Mouse (Mus musculus) kidney, postnatal 0 days (tissue): Measurements from ENCODE around the gene Gm17783. TPM values are rescaled to one million over a fixed set of nuclear protein-coding genes. Genes with fewer than 3 reads are reported as not detected.

Source experiments
- ATAC-seq: fragments of 200-750 bp; cut with Nextera tagmentation; replicated peaks from 2 replicates; pipeline ENCODE4 v1.8.0; 2017; ENCODE audit warnings: low read depth, moderate number of reproducible peaks, moderate TSS enrichment, moderate library complexity; ENCODE audit not compliant: low FRiP score
- DNase-seq: peaks from one replicate; pipeline ENCODE4 v3.0.0-alpha.2; 2016; ENCODE audit warnings: low spot score
- H3K27ac ChIP-seq: fragments of 300-500 bp; sonication (generic); 2 replicates; pipeline ENCODE4 v1.5.1; 2014; ENCODE audit warnings: mild to moderate bottlenecking
- H3K27me3 ChIP-seq: fragments of 300-500 bp; sonication (generic); 2 replicates; pipeline ENCODE4 v1.6.1; 2014; ENCODE audit warnings: low read length, mixed read lengths; ENCODE audit not compliant: insufficient read depth
- H3K36me3 ChIP-seq: fragments of 300-500 bp; sonication (generic); 2 replicates; pipeline ENCODE4 v1.6.1; 2014; ENCODE audit warnings: low read length, mixed read lengths; ENCODE audit not compliant: insufficient read depth
- H3K4me1 ChIP-seq: fragments of 300-500 bp; sonication (generic); replicated peaks from 2 replicates; pipeline ENCODE4 v1.6.1; 2014; ENCODE audit warnings: antibody characterized with exemption, low read length, mixed read lengths; ENCODE audit not compliant: insufficient read depth
- H3K4me2 ChIP-seq: fragments of 300-500 bp; sonication (generic); 2 replicates; pipeline ENCODE4 v1.6.1; 2014; ENCODE audit warnings: mild to moderate bottlenecking, low read length, moderate library complexity, mixed read lengths
- H3K4me3 ChIP-seq: fragments of 300-500 bp; sonication (generic); replicated peaks from 2 replicates; pipeline ENCODE4 v1.5.1; 2014; ENCODE audit warnings: low read depth, low read length
- H3K9ac ChIP-seq: fragments of 300-500 bp; sonication (generic); 2 replicates; pipeline ENCODE4 v1.6.1; 2014; ENCODE audit warnings: low read depth, low read length
- H3K9me3 ChIP-seq: fragments of 300-500 bp; sonication (generic); replicated peaks from 2 replicates; pipeline ENCODE4 v1.6.1; 2016; ENCODE audit warnings: low read length, inconsistent platforms, mixed read lengths
- CTCF ChIP-seq: IDR thresholded peaks from 2 replicates; pipeline ENCODE4 v1.5.1; 2016; ENCODE audit warnings: antibody characterized with exemption, low read depth, mild to moderate bottlenecking, moderate library complexity
- WGBS: fragments of 180-500 bp; shearing (Covaris S2); extraction: QIAGEN DNeasy Blood & Tissue Kit; methylation state at CpG from one replicate; pipeline ENCODE4 v1.1.7; 2014; 5-methylcytosine and 5-hydroxymethylcytosine counted together
- polyA plus RNA-seq: library from polyadenylated mRNA; unstranded; fragments of >200 nt; fragmentation: Nextera tagmentation; extraction: Ambion mirVana; gene quantifications from 2 replicates; pipeline ENCODE4 v1.2.1, GENCODE M21; 2015

The Gm17783 gene
- 2.2 and 2.7 TPM in 2 replicates for polyA plus RNA-seq

DNA sequence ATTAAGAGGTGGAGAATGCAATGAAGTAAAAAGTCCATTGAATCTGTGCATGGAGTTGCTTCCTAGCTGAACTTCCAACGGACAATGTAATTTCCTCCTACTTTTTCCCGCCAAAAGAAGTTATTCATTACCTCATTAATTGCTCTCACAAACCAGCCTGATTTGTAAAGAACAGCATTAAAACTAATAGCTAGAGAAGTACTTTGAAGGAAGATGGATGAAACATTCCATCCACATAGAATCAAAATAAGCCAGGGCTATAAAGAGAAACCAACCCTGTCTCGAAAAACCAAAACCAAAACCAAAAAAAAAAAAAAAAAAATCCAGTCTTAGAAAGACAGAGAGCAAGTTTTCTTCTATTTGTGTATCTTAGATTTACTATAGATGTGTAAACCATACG lies at the start of gene Gm17783:
Gene Gm17783, minus strand, starts transcription at position 101 of the 400 bp plus-strand sequence.
- WGBS, result 51% methylated on average over 4 of the region's 4 CpGs
- Histone ChIP-seq H3K9ac (no peak within 1 kb of the TSS), H3K4me1 (no peaks in the 10 kb centered on the region), H3K27me3 (no peaks in the 10 kb centered on the region), H3K36me3 (no peaks in the 10 kb centered on the region), H3K27ac (no peak within 1 kb of the TSS), H3K4me3 (no peak within 1 kb of the TSS), H3K4me2 (no peak within 1 kb of the TSS), H3K9me3 (no peaks in the 10 kb centered on the region)
- no peak for DNase-seq
- ATAC-seq, result no peak
- no peak for TF ChIP-seq CTCF

DNA sequence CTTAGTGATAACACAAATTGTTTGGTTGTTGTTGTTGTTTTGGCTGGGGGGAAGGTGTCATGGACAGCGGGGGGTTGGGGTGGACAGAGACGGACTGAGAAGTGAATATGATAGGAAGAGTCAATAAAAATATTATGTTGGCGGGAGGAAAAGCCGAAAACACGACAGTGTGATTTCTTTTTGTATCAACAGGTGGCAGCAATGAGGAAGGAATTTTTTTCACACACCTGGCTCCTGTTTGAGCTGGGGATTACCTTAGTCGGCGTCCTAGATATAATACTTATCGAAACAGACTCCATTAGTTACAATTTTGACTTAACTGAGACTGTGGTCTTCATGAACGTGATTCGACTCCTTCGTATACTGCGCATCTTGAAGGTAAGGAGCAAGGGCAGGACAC lies 48.0 kb upstream of the Gm17783 start:
- Histone ChIP-seq H3K4me1 (no peaks in the 10 kb centered on the region), H3K36me3 (no peaks in the 10 kb centered on the region), H3K27ac (no peak overlapping the region), H3K4me3 (no peak overlapping the region), H3K4me2 (no peak overlapping the region), H3K9ac (no peak overlapping the region), H3K9me3 (no peaks in the 10 kb centered on the region), H3K27me3 (no peaks in the 10 kb centered on the region)
- 71% methylated on average over 12 of the region's 12 CpGs for WGBS
- ATAC-seq, result no peak
- no peak for TF ChIP-seq CTCF
- no peak for DNase-seq

DNA sequence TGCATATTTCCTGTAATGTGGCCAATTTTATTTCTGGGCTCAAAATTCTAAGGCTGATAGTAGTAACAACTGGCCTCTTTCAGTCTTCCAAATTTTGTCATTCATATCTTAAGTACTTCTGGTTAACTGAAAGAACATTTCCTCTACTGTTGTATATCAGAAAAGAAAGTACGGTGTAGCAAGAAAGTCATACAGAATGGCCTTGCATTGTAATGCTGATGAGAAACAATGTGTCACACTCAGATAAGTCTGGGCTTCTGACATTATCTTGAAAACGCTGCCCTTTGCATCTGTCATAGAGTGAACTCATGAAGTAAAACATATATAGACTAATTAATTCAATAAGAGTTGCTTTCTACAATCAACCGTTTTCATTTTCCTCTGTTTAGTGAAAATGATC lies 40.5 kb upstream of the Gm17783 start:
- Histone ChIP-seq H3K4me2 (no peak overlapping the region), H3K9me3 (no peaks in the 10 kb centered on the region), H3K27ac (no peak overlapping the region), H3K36me3 (no peaks in the 10 kb centered on the region), H3K4me1 (no peaks in the 10 kb centered on the region), H3K4me3 (no peak overlapping the region), H3K27me3 (no peaks in the 10 kb centered on the region), H3K9ac (no peak overlapping the region)
- 87% methylated on average over 3 of the region's 3 CpGs for WGBS
- TF ChIP-seq CTCF, result no peak
- ATAC-seq (no peak), DNase-seq (no peak)

DNA sequence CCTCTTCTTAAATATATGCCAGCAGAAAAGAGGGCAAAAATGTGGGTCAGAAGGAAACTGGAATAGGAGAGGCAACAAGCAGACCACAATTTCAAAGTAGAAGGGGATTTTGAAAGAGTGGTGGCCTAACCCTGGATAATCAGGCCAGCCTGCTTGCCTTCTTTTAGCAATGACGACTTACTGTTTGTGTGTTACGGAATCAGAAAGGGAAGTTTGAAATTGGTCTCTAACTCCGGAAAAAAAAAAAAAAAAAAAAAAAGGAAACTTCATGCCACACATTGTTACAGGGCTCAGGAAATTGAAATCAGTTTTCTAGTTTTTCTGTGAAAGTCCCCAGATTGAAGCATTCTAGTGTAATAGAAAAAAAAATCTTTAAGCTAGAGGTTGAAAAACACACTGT lies 29.9 kb upstream of the Gm17783 start:
- Histone ChIP-seq H3K4me2 (no peak overlapping the region), H3K9me3 (no peaks in the 10 kb centered on the region), H3K4me3 (no peak overlapping the region), H3K27me3 (no peaks in the 10 kb centered on the region), H3K9ac (no peak overlapping the region), H3K36me3 (no peaks in the 10 kb centered on the region), H3K4me1 (no peaks in the 10 kb centered on the region), H3K27ac (no peak overlapping the region)
- DNase-seq (no peak), ATAC-seq (no peak)
- 77% methylated on average over 3 of the region's 3 CpGs for WGBS
- no peak for TF ChIP-seq CTCF

DNA sequence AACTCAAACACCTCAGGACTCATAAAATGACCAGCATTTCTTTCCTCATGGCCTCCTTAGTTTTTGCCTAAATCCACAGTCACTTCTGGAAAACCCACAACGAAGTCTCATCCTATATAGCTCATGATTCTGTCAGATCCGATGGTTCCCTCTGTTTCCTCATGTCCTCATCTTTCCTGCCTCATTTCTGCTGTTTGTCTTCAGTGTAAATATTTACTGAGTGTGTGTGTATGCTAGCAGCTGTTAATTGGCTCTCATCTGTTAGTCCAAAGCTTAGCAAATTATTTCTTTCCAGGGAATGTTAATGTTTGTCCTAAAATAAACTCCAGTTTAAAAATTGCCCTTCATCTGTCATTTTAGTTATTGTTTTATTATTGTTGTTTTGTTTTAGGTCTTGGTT lies 19.7 kb upstream of the Gm17783 start:
- Histone ChIP-seq H3K4me2 (no peak overlapping the region), H3K4me3 (no peak overlapping the region), H3K27ac (no peak overlapping the region), H3K9ac (no peak overlapping the region), H3K27me3 (no peaks in the 10 kb centered on the region), H3K4me1 (no peaks in the 10 kb centered on the region), H3K36me3 (no peaks in the 10 kb centered on the region), H3K9me3 (no peaks in the 10 kb centered on the region)
- ATAC-seq (no peak), DNase-seq (no peak)
- no peak for TF ChIP-seq CTCF
- 80% methylated on average over 2 of the region's 2 CpGs for WGBS

DNA sequence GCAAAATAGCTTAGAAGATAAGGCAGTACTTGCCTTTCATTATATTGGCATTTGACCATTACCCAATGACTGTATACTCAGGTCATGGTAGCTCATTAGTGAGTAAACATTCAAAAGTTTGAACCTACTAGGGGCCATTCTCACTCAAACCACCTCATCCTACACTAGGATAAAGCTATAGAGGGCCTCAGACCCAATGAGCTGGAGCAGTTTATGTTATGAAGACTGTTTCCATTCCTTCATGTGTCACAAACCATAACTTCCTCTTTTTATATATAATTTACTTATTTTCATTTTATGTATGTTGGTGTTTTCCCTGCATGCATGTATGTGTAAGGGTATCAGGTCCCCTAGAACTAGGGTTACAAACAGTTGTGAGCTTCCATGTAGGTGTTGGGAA lies 16.1 kb upstream of the Gm17783 start:
- Histone ChIP-seq H3K9me3 (no peaks in the 10 kb centered on the region), H3K4me3 (no peak overlapping the region), H3K27me3 (no peaks in the 10 kb centered on the region), H3K9ac (no peak overlapping the region), H3K4me2 (no peak overlapping the region), H3K4me1 (no peaks in the 10 kb centered on the region), H3K27ac (no peak overlapping the region), H3K36me3 (no peaks in the 10 kb centered on the region)
- no peak for TF ChIP-seq CTCF
- no peak for ATAC-seq
- DNase-seq, result no peak

DNA sequence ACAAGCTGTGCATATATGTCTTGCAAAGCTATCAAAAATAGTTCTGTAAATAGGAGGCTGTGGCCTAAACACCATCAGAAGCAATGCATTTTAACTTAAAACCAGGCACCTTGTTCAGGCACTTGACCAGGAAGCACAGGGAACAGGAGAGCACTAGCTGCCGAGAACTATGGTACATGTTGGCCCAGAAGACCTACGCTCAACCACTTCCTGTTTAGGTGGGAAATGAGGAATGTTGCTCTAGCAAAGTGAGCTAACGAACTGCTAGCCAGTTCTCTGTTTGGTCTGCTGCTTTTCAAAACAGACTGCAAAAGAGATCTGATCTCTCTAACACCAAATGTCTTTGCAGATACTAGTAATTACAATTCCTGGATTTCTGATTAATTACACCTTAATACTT lies 12.5 kb upstream of the Gm17783 start:
- no peaks in the 10 kb centered on the region for H3K4me1 ChIP-seq
- ATAC-seq, result no peak
- TF ChIP-seq CTCF, result no peak
- H3K9me3 ChIP-seq, result no peaks in the 10 kb centered on the region
- no peak overlapping the region for H3K9ac ChIP-seq
- H3K4me3 ChIP-seq, result no peak overlapping the region
- 60% methylated on average over 3 of the region's 3 CpGs for WGBS
- H3K36me3 ChIP-seq, result no peaks in the 10 kb centered on the region
- H3K27ac ChIP-seq, result no peak overlapping the region
- H3K4me2 ChIP-seq, result no peak overlapping the region
- DNase-seq, result no peak
- no peaks in the 10 kb centered on the region for H3K27me3 ChIP-seq
